Mouse (Mus musculus) kidney, postnatal 25 days (tissue): Measurements from ENCODE around the gene Sel1l2.
"Not testable (repeated sequence)": the region's sequence is repeated elsewhere in the genome, so short reads cannot be mapped to it uniquely, and the experiment has no call there.

ENCODE experiments used
- DNase-seq, 2 experiments: peaks; one replicate each; pipeline ENCODE4 v3.0.0; 2021; ENCODE audit warnings: mixed read lengths in 2 of 2

Sel1l2 gene

DNA sequence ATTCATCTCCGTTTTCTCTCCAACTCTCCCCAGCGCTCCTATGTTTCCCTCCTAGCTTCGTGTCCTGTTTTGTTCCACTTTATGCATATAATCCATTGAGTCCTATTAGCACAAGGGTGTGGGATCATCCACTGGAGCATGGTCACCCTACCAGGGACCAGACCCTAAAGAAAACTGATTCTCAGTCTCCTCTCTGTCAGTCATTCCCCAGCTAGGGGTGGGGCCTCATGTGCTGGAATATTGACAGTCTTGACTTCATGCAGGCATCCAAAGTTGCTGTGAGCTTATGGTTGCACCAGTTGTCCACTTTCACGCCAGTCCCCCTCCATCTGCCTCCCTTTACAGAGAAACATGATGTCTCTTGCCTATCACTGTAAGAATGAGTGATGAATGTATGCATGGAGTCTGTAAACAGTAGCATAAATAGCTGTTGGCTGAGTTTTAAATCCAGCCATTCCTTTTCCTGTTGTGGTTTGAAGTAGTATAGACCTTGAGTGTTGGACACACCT is 174.9 kb downstream of the Sel1l2 start:
- DNase-seq: no peak

DNA sequence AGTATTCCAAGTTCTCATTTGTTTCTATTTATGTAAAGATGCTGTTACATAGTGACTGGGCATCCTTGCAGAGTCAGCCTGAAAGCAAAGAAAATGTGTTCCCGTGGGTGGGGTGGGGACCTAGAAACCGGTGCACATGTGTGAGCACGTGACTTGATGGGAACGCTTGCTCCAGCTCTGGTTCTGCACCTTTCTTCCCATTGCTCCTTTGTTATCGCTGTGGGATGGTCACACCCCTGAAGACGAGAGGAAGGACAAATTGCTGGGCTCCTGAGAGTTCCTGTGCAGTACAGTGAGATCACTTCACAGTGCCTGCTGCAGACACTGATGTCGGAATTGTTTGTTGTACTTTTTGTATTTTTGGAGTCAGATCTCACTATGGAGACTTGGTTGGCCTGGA is 185.8 kb downstream of the Sel1l2 start:
- DNase-seq: no peak

DNA sequence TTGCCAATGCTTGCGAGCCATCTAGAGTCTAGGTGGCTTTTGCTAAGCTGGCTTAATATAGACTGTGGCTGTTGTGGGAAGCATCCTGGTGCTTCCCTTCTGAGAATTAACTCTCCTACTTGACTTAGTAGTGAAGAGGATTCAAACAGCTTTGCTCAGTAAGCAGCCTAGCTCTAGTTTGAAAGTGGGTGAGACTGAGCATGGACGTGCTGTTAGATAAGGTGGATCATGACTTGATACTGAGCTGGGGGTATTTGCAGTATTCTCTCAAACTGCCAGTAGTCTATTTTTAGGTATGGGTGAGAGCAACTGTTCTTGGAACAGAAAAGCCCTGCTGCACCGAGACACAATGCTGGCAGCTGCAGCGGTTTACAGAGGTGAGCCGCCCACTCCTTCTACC is 186.9 kb downstream of the Sel1l2 start:
- DNase-seq: no peak

DNA sequence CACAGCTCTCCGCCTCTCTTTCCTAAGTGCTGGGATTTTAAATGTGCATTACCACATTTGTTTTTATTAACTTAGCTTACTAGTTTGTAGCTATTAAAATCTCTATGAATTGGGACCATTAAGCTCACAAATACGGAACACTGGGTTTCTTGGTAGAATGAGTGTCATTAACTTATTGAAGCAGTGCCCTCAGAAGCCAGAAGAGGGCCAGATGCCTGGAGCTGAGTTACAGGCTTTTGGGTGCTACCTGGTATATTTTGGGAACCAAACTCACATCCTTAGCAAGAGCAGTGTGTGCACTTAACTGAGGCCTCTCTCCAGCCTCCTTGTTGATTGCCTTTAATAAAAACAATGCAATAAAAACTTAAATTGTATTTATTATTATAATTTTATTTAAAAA is 188.8 kb downstream of the Sel1l2 start:
- DNase-seq: no peak

DNA sequence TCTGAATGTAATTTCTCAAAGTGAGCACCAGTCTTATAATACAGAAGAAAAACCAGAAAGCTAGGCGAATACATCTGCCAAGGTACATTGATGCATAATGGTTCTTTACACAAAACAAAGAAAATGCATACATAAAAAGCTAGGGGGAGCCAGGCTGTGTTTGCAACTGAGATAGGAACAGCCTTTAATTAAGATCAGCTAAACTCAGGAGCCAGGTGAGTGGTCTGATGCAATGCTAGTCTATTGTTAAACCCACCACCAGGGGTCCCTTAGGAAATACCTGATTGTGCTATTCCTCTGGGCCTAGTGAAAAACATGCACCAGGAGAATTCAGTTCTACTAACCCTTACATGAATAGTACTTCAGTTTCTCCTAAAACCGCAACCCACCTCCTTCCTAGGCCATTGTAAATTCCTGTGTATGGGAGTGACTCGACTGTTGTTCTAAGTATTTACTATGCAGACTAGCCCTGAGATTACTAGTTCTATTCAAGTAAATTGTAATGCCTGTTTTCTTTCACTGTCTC is 203.8 kb downstream of the Sel1l2 start:
- not testable (repeated sequence) for DNase-seq
